8 mouse cellular contexts compared by ENCODE assay signal in genomic region chr17:34218675-34219074, GRCm38 (mm10). TPM values are rescaled to one million over a fixed set of nuclear protein-coding genes. Genes with fewer than 3 reads are reported as not detected.
A peak's percentile ranks its signal among the peaks of the same experiment; 100 is the strongest.
DNase-seq lines count a peak whose midpoint lies in the region; ATAC-seq and TF ChIP-seq lines count a peak whose summit lies in the region.

No protein-coding gene starts in this region.

- H3K4me2 ChIP-seq in limb, embryonic 15.5 days = no peak overlapping the region

- ATAC-seq in limb, embryonic 15.5 days (ENCODE audit: insufficient number of reproducible peaks, low FRiP score, low TSS enrichment, low read depth) = peak; percentile 69; the same call in 1 of the 2 replicates
- peak; percentile 54 for ATAC-seq in Patski

- H3K27me3 ChIP-seq in limb, embryonic 15.5 days = peaks cover 19% of the 10 kb centered on the region
- H3K27me3 ChIP-seq in limb, embryonic 10.5 days (ENCODE audit: low read depth, poor library complexity, severe bottlenecking) = peaks cover 23% of the 10 kb centered on the region
- H3K27me3 ChIP-seq in Patski = no peaks in the 10 kb centered on the region

- no peak overlapping the region for H3K9ac ChIP-seq in limb, embryonic 15.5 days

- H3K9me3 ChIP-seq in limb, embryonic 15.5 days = no peaks in the 10 kb centered on the region
- H3K9me3 ChIP-seq in limb, embryonic 10.5 days (replicated peaks) = 0 out of 2 replicates have a peak, but pooled peaks cover 2% of the 10 kb centered on the region

- DNase-seq in limb, embryonic 10.5 days (ENCODE audit: low spot score) = no peak
- DNase-seq in Patski (ENCODE audit: low read depth, low spot score) = no peak
- DNase-seq in c-Kit-positive CD71-positive TER-119-positive erythroid progenitor cells, embryonic 14.5 days (ENCODE audit: low spot score) = peak; percentile 70
- DNase-seq in kidney, postnatal 10 days = peak; percentile 66
- DNase-seq in skeletal muscle tissue, adult 2 months (ENCODE audit: low read depth, low spot score) = peak; percentile 88
- no peak for DNase-seq in cerebellum, adult 9-10 months
- DNase-seq in neural tube, embryonic 10.5 days (ENCODE audit: extremely low spot score, low spot score) = no peak

- H3K4me3 ChIP-seq in limb, embryonic 15.5 days = no peak overlapping the region
- no peak overlapping the region for H3K4me3 ChIP-seq in limb, embryonic 10.5 days

- CTCF ChIA-PET in Patski (lab: Charles Lee) = interaction anchor here (1.3 to 3.4 kb wide), 3 partner anchors 9 to 16 kb away, joined by 4 to 27 read pairs (median 4); no protein-coding TSS in a partner anchor

- H3K4me1 ChIP-seq in limb, embryonic 15.5 days = no peaks in the 10 kb centered on the region
- 0 out of 2 replicates have a peak, but pooled peaks cover 4% of the 10 kb centered on the region for H3K4me1 ChIP-seq in limb, embryonic 10.5 days

- no peak for TF ChIP-seq CTCF in Patski (IDR thresholded peaks at IDR 0.05)

- no peaks in the 10 kb centered on the region for H3K36me3 ChIP-seq in limb, embryonic 15.5 days
- no peaks in the 10 kb centered on the region for H3K36me3 ChIP-seq in limb, embryonic 10.5 days

- no peak overlapping the region for H3K27ac ChIP-seq in limb, embryonic 15.5 days
- no peak overlapping the region for H3K27ac ChIP-seq in limb, embryonic 10.5 days

- 70% methylated on average over 11 of the region's 11 CpGs for WGBS in limb, embryonic 15.5 days
- WGBS in limb, embryonic 10.5 days = 89% methylated on average over 11 of the region's 11 CpGs

- POLR2A ChIA-PET in Patski (lab: Charles Lee) = no interaction called here

- in situ Hi-C loops in Patski (cut with MboI; ENCODE audit: low pct_unique_long_range_greater_than_20kb) = no loop called here

RNA-seq across cellular contexts. Expression of gene Tap2, which starts 15.3 kb away (rescaled TPM):
- polyA plus RNA-seq in limb, embryonic 15.5 days (2015; fragmentation: Nextera tagmentation; extraction: Ambion mirVana) = 5.9 and 6.1 TPM in 2 replicates
- 0.49 and 0.61 TPM in 2 replicates for polyA plus RNA-seq in limb, embryonic 10.5 days (2016; fragmentation: Nextera tagmentation; extraction: Ambion mirVana)
- 38.2 TPM for polyA plus RNA-seq in Patski (2021)

RNA-seq across cellular contexts. Expression of gene H2-Ob, which starts 20.0 kb away (rescaled TPM):
- 0.32 TPM in 1 of 2 replicates, not detected in the other for polyA plus RNA-seq in limb, embryonic 15.5 days (2015; fragmentation: Nextera tagmentation; extraction: Ambion mirVana)
- not detected in 2 replicates for polyA plus RNA-seq in limb, embryonic 10.5 days (2016; fragmentation: Nextera tagmentation; extraction: Ambion mirVana)
- not detected for polyA plus RNA-seq in Patski (2021)

RNA-seq across cellular contexts. Expression of gene Psmb8, which starts 21.2 kb away (rescaled TPM):
- polyA plus RNA-seq in limb, embryonic 15.5 days (2015; fragmentation: Nextera tagmentation; extraction: Ambion mirVana) = 11.7 and 12.1 TPM in 2 replicates
- polyA plus RNA-seq in limb, embryonic 10.5 days (2016; fragmentation: Nextera tagmentation; extraction: Ambion mirVana) = 0.74 and 0.87 TPM in 2 replicates
- 18.7 TPM for polyA plus RNA-seq in Patski (2021)

RNA-seq across cellular contexts. Expression of gene Psmb9, which starts 31.1 kb away (rescaled TPM):
- 3.1 and 3.4 TPM in 2 replicates for polyA plus RNA-seq in limb, embryonic 15.5 days (2015; fragmentation: Nextera tagmentation; extraction: Ambion mirVana)
- polyA plus RNA-seq in limb, embryonic 10.5 days (2016; fragmentation: Nextera tagmentation; extraction: Ambion mirVana) = 0.78 and 1.1 TPM in 2 replicates
- 1.3 TPM for polyA plus RNA-seq in Patski (2021)

RNA-seq across cellular contexts. Expression of gene Tap1, which starts 31.3 kb away (rescaled TPM):
- 13.2 and 13.4 TPM in 2 replicates for polyA plus RNA-seq in limb, embryonic 15.5 days (2015; fragmentation: Nextera tagmentation; extraction: Ambion mirVana)
- 1.6 and 3.2 TPM in 2 replicates for polyA plus RNA-seq in limb, embryonic 10.5 days (2016; fragmentation: Nextera tagmentation; extraction: Ambion mirVana)
- 7.0 TPM for polyA plus RNA-seq in Patski (2021)

Comparison
In these comparisons a context has a peak if more than half of its experiments do, and no peak if none do; other contexts are left out.
1. DNase-seq: peak in c-Kit-positive CD71-positive TER-119-positive erythroid progenitor cells, embryonic 14.5 days (single experiment), kidney, postnatal 10 days (single experiment) and skeletal muscle tissue, adult 2 months (single experiment); none in limb, embryonic 10.5 days (single experiment), Patski (single experiment), cerebellum, adult 9-10 months (single experiment) and neural tube, embryonic 10.5 days (single experiment).